Mouse (Mus musculus): Measurements from ENCODE around the gene Dok5. TPM values are rescaled to one million over a fixed set of nuclear protein-coding genes. Genes with fewer than 3 reads are reported as not detected.

Dok5 gene
- polyA plus RNA-seq, 1 experiment from 2014 or later = 0.63 TPM

DNA sequence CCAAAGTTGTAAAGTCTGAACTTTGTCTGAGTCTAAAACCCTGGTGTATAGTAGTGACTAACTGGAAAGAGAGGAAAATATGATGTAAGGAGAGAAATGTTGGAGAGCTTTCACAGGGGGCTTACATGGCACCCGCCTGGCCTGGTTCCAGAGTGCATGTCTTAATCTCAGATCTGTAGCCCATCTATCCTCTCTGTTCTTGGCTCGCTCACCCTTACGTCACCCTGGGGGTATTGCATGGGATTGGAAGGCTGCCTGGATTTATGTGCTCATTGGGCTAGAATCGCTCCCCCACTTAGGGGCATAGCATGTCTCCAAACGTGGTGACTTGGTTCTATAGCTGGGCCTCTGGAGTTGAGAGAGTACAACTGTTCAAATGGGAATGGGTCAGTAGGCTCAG, 26.6 kb downstream of the Dok5 start:
- Histone ChIP-seq H3K4me2 (replicated peaks; ENCODE audit: low read depth) (no peak overlapping the region), H3K4me1 (replicated peaks; ENCODE audit: control insufficient read depth, insufficient read depth, low read length) (no peaks in the 10 kb centered on the region), H3K36me3 (ENCODE audit: control insufficient read depth, insufficient read depth) (no peaks in the 10 kb centered on the region), H3K27ac (ENCODE audit: low read depth, low read length) (no peak overlapping the region), H3K9ac (ENCODE audit: low read depth, low read length) (no peak overlapping the region), H3K27me3 (replicated peaks; ENCODE audit: control insufficient read depth, insufficient read depth, low read length) (no peaks in the 10 kb centered on the region), H3K9me3 (ENCODE audit: control insufficient read depth) (no peaks in the 10 kb centered on the region), H3K4me3 (ENCODE audit: low read depth, low read length) (no peak overlapping the region)
- WGBS = 86% methylated on average over 5 of the region's 5 CpGs
- no peak for ATAC-seq
- TF ChIP-seq CTCF (IDR thresholded peaks at IDR 0.05; ENCODE audit: low read depth) = no peak

DNA sequence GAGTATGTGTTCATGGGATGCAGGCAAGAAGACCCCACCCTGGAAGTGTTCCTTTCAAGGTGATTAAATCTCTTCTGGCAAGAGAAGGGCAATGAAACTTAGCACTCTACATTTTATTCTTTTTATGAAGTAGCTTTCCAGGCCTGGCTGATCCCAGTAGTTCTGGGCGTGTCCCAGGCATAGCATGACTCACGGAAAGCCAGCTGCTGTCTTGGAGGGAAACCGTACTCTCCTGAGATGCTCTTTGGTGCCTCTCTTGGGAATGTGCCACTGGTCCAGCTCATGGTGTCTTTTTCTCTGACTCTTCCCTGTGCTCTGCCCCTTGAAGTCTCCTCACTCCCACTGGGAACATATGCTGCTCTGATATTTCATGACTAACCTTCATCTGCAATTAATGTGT, 33.1 kb downstream of the Dok5 start:
- no peaks in the 10 kb centered on the region for H3K27me3 ChIP-seq (replicated peaks; ENCODE audit: control insufficient read depth, insufficient read depth, low read length)
- H3K4me2 ChIP-seq (replicated peaks; ENCODE audit: low read depth) = no peak overlapping the region
- ATAC-seq = no peak
- no peak overlapping the region for H3K27ac ChIP-seq (ENCODE audit: low read depth, low read length)
- no peaks in the 10 kb centered on the region for H3K9me3 ChIP-seq (ENCODE audit: control insufficient read depth)
- no peak overlapping the region for H3K9ac ChIP-seq (ENCODE audit: low read depth, low read length)
- no peak for TF ChIP-seq CTCF (IDR thresholded peaks at IDR 0.05; ENCODE audit: low read depth)
- no peaks in the 10 kb centered on the region for H3K36me3 ChIP-seq (ENCODE audit: control insufficient read depth, insufficient read depth)
- 63% methylated on average over 3 of the region's 3 CpGs for WGBS
- H3K4me3 ChIP-seq (ENCODE audit: low read depth, low read length) = no peak overlapping the region
- H3K4me1 ChIP-seq (replicated peaks; ENCODE audit: control insufficient read depth, insufficient read depth, low read length) = no peaks in the 10 kb centered on the region

DNA sequence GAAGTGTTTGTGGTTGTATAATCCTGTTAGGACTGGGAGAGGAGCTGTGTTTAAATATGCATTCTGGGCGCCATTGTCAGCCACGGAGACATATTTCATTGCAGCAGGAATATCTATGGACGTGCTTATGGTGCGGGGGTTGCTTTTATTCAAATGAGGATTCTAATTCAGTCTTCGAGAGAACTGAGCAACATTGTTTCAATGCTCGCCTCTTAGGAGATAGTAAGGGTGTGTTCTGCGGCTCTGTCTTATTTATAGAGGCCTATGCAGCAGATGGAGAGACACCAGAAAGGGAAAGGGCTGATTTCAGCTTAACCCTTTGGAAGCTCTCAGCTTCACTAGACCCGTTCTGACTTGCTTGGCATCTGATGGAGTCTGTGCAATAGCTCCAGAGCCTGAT, 35.6 kb downstream of the Dok5 start:
- no peaks in the 10 kb centered on the region for H3K27me3 ChIP-seq (replicated peaks; ENCODE audit: control insufficient read depth, insufficient read depth, low read length)
- no peaks in the 10 kb centered on the region for H3K36me3 ChIP-seq (ENCODE audit: control insufficient read depth, insufficient read depth)
- no peak overlapping the region for H3K4me3 ChIP-seq (ENCODE audit: low read depth, low read length)
- H3K9ac ChIP-seq (ENCODE audit: low read depth, low read length) = no peak overlapping the region
- WGBS = 44% methylated on average over 8 of the region's 8 CpGs
- H3K4me1 ChIP-seq (replicated peaks; ENCODE audit: control insufficient read depth, insufficient read depth, low read length) = no peaks in the 10 kb centered on the region
- no peak overlapping the region for H3K4me2 ChIP-seq (replicated peaks; ENCODE audit: low read depth)
- H3K9me3 ChIP-seq (ENCODE audit: control insufficient read depth) = no peaks in the 10 kb centered on the region
- no peak for TF ChIP-seq CTCF (IDR thresholded peaks at IDR 0.05; ENCODE audit: low read depth)
- ATAC-seq = no peak
- H3K27ac ChIP-seq (ENCODE audit: low read depth, low read length) = no peak overlapping the region

DNA sequence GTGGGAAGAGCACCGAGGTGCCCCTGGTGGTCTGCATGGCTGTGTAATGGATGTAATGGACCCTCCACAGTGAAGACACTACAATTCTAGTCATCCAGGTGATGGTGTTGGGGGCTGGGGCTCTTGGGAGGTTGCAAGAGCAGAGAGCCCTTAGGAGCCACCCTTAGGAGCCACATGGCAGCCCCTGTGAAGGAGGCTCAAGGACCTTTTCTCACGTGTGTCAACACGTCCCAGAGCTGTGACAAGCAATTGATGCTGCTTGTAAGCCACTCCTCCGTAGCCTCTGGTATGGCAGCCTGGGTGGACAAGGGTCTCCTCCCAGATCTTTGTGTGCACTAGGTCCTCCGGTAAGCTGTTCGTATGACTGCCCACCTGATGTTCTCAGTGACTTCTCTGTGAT, 37.1 kb downstream of the Dok5 start:
- ATAC-seq = no peak
- Histone ChIP-seq H3K27me3 (replicated peaks; ENCODE audit: control insufficient read depth, insufficient read depth, low read length) (no peaks in the 10 kb centered on the region), H3K27ac (ENCODE audit: low read depth, low read length) (no peak overlapping the region), H3K4me1 (replicated peaks; ENCODE audit: control insufficient read depth, insufficient read depth, low read length) (no peaks in the 10 kb centered on the region), H3K9ac (ENCODE audit: low read depth, low read length) (no peak overlapping the region), H3K4me2 (replicated peaks; ENCODE audit: low read depth) (no peak overlapping the region), H3K4me3 (ENCODE audit: low read depth, low read length) (no peak overlapping the region), H3K36me3 (ENCODE audit: control insufficient read depth, insufficient read depth) (no peaks in the 10 kb centered on the region), H3K9me3 (ENCODE audit: control insufficient read depth) (no peaks in the 10 kb centered on the region)
- no peak for TF ChIP-seq CTCF (IDR thresholded peaks at IDR 0.05; ENCODE audit: low read depth)
- WGBS = 80% methylated on average over 6 of the region's 6 CpGs

DNA sequence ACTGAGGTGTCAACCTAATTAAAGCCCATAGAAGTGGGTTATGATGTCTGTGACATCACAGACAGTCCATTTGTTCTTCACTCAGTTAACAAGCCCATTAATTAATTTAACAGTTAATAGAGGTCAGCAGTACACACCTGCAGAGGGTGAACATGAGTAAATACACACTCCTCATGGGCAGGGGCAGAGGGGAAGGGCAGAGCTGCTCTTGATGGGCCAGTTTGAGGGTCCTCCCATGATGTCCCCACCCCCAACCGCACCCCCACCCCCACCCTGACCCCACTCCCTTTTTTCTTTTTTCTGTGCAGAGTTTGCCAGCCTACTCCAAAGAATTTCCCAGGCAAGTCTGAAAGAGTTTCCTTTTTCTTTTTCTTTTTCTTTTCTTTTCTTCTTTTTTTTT, 39.9 kb downstream of the Dok5 start:
- ATAC-seq = no peak
- Histone ChIP-seq H3K9ac (ENCODE audit: low read depth, low read length) (no peak overlapping the region), H3K27ac (ENCODE audit: low read depth, low read length) (no peak overlapping the region), H3K27me3 (replicated peaks; ENCODE audit: control insufficient read depth, insufficient read depth, low read length) (no peaks in the 10 kb centered on the region), H3K4me1 (replicated peaks; ENCODE audit: control insufficient read depth, insufficient read depth, low read length) (no peaks in the 10 kb centered on the region), H3K9me3 (ENCODE audit: control insufficient read depth) (no peaks in the 10 kb centered on the region), H3K4me2 (replicated peaks; ENCODE audit: low read depth) (no peak overlapping the region), H3K4me3 (ENCODE audit: low read depth, low read length) (no peak overlapping the region), H3K36me3 (ENCODE audit: control insufficient read depth, insufficient read depth) (no peaks in the 10 kb centered on the region)
- WGBS = 12% methylated on average over 1 of the region's 1 CpGs
- no peak for TF ChIP-seq CTCF (IDR thresholded peaks at IDR 0.05; ENCODE audit: low read depth)

DNA sequence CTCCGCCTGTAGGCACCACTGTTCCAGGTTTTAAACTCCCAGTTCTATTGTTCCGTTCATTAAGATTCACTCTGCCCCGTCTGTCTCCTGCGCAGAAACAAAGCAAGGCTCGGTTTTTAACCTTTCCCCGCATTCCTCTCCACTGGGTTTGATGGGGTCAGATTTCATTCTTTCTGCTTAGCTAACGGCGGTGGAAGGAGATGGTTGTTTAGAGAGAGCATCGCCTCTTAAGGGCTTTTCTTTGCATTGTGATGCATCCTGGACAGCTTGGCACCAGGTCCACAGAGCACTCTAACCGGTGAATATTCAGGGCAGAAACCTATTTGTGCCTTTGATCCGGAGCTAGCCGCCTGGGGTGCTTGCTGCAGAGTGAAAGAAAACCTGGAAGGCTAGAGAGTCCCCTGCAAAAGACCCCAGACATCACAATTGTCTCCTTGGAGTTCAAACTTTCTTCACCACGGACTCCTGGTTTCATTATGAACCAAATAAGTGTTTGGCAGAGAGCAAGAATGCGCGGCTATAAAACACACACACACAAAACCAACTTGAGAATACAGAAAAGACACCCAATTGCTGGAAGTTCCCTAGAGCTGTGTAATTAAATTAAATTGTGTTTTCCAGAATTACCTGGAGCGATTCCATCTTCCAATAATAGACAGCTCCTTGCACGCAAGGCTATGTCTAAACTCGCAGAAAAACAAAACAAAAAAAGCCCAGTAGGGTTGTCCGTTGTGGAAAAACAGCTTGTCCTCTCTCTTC, 40.7 kb downstream of the Dok5 start:
- TF ChIP-seq CTCF (IDR thresholded peaks at IDR 0.05; ENCODE audit: low read depth) = no peak
- H3K9me3 ChIP-seq (ENCODE audit: control insufficient read depth) = no peaks in the 10 kb centered on the region
- H3K27me3 ChIP-seq (replicated peaks; ENCODE audit: control insufficient read depth, insufficient read depth, low read length) = no peaks in the 10 kb centered on the region
- H3K4me2 ChIP-seq (replicated peaks; ENCODE audit: low read depth) = no peak overlapping the region
- no peak overlapping the region for H3K9ac ChIP-seq (ENCODE audit: low read depth, low read length)
- WGBS = 18% methylated on average over 19 of the region's 19 CpGs
- no peak overlapping the region for H3K27ac ChIP-seq (ENCODE audit: low read depth, low read length)
- no peaks in the 10 kb centered on the region for H3K36me3 ChIP-seq (ENCODE audit: control insufficient read depth, insufficient read depth)
- H3K4me1 ChIP-seq (replicated peaks; ENCODE audit: control insufficient read depth, insufficient read depth, low read length) = no peaks in the 10 kb centered on the region
- no peak for ATAC-seq
- no peak overlapping the region for H3K4me3 ChIP-seq (ENCODE audit: low read depth, low read length)

Data from intestine, postnatal 0 days (tissue).